Mouse (Mus musculus): Measurements from ENCODE around the gene Il1rl1.

DNA sequence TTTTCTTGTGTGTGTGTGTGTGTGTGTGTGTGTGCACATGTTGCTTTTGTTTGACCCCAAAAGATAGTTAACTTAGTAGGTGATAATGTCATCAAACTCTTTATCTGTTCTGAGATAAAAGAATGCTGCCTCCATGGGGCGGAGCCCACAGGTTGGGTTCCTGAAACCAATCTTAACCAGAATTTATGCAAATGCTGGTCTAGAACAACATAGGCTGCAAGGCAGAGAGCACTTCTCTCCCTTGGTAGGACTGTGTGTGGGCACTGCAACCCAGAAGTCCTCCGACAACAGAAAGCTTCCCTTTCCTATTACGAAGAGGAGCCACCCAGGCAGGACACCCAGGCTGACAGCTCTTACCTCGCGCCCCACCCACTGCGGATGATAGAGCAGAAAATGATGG, 29.7 kb upstream of the Il1rl1 start:
- TF ChIP-seq POLR2A (IDR thresholded peaks at IDR 0.05; ENCODE audit: borderline replicate concordance, control insufficient read depth, low read depth, low read length) (no peak), CTCF (IDR thresholded peaks at IDR 0.05; ENCODE audit: control insufficient read depth, insufficient read depth, low read length) (no peak)
